Mouse (Mus musculus): Measurements from ENCODE around the gene Slc8a1.

Slc8a1 gene

DNA sequence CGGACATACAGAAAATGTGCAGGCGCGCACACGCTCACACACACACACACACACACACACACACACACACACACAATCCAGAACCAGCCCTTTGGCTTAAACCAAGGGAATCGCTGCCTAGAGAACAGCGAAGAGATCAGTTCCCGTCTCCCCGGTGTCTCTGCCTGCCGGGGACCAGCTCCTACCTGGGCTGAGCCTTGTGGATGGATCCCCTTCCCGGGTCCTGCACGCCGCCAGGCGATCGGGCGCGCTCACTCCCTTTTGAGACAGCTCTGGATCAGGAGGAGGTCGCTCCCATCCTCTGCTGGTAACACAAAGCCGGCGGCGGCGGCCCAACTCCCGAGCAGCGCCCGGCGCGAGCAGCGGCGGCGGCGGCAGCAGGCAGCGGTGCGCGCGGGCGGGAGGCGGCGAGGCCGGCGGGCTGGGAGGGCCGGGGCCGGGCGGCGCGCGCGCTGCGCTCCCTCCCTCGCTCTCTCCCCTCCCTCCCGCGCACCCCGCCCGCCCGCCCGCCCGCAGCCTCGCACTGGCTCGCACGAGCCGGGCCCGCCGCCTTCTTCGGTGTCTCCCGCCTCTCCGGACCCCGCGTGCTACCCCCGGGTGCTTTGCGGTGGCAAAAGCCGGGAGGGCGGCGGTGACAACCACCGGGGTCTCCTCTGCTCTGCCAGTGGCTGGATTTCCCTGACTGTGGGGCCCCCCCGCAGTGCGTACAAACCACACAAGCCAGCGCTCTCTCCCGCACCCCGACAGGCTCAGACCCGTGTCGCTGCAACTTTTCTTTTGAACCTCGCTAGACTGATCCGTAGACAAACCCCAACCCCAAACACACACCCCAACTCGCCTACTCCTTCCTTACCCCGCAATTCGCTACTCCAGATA is 68.1 kb downstream of the Slc8a1 start:
- DNase-seq (ENCODE audit: low read depth, low spot score): no peak

GRCm38 (mm10) chr17:81669062-81669815 is 68.9 kb downstream of the Slc8a1 start:
- DNase-seq (ENCODE audit: low read depth, low spot score): no peak

GRCm38 (mm10) chr17:81668466-81668865 is 69.7 kb downstream of the Slc8a1 start:
- no peak for DNase-seq (ENCODE audit: low read depth, low spot score)

GRCm38 (mm10) chr17:81667935-81668334 is 70.2 kb downstream of the Slc8a1 start:
- no peak for DNase-seq (ENCODE audit: low read depth, low spot score)

DNA sequence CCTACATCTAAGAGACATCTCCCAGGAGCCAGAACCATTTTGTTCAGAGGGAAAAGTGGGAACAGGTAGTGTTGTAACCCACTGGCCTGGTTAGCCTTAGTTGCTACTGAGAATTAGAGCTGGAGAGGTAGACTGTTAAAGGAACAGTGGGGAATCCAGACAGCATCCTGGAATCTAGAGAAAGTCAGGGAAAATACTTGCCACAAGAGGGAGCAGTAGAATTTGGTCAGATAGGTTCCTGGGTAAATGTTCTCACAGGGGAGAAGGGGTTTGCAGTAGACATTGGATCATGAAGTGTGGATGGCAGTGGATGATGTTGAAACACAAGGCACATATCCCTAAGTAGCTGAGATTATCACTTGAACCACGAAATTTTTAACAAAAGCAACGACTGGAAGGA is 71.6 kb downstream of the Slc8a1 start:
- DNase-seq (ENCODE audit: low read depth, low spot score): no peak

- no peak for DNase-seq (ENCODE audit: low read depth, low spot score)
Measured at GRCm38 (mm10) chr17:81664916-81665315, 73.3 kb downstream of the Slc8a1 start.

DNA sequence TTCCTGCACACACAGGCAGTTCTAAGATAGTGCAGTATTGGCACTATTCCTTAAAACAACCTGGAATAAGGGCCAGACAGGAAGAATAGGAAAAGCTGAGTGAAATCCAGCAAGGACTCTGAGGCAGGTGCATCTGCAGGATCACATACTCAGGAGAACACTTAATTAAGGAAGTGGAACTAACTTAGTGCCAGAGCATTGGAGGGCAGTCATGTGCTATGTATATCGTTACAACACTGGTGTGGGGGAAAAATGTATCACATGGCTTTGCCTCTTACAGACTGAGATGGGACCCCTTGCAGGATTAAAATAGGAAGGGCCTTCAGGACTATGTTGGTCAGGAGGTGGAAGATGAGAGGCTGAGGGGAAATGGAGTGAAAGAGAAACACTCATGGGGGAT is 80.3 kb downstream of the Slc8a1 start:
- no peak for DNase-seq (ENCODE audit: low read depth, low spot score)

DNA sequence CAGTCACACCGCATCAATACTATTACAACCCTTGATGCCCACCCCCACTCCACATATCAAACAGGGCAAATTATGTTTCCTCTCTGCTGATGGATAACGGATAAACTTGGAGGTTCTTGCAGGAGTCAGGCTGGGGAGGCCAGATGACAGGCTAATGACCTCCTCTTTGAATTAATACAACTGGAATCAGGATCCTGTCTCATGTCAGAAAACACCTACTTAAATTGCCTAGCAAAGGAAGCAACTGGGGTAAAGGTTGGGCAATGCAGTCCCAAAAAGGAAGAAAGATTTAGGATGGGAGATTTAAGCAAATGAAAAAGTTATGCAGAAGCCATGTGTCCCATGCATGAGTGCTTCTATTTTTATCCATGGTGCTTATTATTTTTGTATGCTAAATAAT is 83.6 kb downstream of the Slc8a1 start:
- no peak for DNase-seq (ENCODE audit: low read depth, low spot score)

- DNase-seq (ENCODE audit: low read depth, low spot score): no peak
Measured at GRCm38 (mm10) chr17:81652958-81653357, 85.2 kb downstream of the Slc8a1 start.

DNA sequence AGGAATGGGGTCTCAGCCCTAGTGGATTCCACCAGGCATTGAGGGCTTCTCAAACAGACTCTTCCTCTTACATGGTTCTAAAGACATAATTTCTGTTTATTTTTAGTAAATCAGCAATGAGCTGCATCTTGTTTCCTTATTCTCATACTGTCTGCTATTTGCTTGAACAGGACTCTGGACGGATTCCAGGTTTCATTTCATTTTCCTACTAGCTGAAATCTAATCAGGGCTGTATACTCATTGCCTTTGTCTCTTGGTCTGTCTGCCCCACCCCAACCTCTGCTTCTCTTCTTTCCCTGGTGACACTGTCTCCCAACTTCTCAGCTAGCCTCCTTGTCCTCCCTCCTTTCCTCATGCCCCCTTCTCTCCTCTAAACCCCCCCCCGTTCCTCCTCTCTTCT is 101.4 kb downstream of the Slc8a1 start:
- DNase-seq (ENCODE audit: low read depth, low spot score): no peak

DNA sequence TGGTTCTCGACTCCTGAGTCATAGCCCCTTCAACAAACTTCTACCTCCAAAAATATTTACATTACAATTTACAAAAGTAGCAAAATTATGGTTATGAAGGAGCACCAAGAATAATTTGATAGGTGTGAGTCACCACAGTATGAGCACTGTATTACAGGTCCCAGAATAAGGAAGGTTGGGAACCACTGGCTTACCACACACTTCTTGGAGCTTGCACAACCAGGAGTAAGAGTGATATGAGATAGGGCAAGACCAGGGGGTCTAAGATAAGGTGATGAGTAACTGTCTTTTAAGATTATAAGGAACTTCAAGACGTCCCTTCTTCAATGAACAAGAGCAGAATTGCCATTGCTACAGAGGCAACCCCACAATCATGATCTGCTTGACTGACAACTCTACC is 107.7 kb downstream of the Slc8a1 start:
- no peak for DNase-seq (ENCODE audit: low read depth, low spot score)

- no peak for DNase-seq (ENCODE audit: low read depth, low spot score)
Measured at GRCm38 (mm10) chr17:81621188-81621644, 117.0 kb downstream of the Slc8a1 start.

- DNase-seq (ENCODE audit: low read depth, low spot score): no peak
Measured at GRCm38 (mm10) chr17:81618461-81618860, 119.7 kb downstream of the Slc8a1 start.

- DNase-seq (ENCODE audit: low read depth, low spot score): no peak
Measured at GRCm38 (mm10) chr17:81616326-81616725, 121.9 kb downstream of the Slc8a1 start.

GRCm38 (mm10) chr17:81615391-81615790 is 122.8 kb downstream of the Slc8a1 start:
- no peak for DNase-seq (ENCODE audit: low read depth, low spot score)

GRCm38 (mm10) chr17:81607515-81607914 is 130.7 kb downstream of the Slc8a1 start:
- no peak for DNase-seq (ENCODE audit: low read depth, low spot score)

- DNase-seq (ENCODE audit: low read depth, low spot score): no peak
Measured at GRCm38 (mm10) chr17:81606084-81606483, 132.1 kb downstream of the Slc8a1 start.

DNA sequence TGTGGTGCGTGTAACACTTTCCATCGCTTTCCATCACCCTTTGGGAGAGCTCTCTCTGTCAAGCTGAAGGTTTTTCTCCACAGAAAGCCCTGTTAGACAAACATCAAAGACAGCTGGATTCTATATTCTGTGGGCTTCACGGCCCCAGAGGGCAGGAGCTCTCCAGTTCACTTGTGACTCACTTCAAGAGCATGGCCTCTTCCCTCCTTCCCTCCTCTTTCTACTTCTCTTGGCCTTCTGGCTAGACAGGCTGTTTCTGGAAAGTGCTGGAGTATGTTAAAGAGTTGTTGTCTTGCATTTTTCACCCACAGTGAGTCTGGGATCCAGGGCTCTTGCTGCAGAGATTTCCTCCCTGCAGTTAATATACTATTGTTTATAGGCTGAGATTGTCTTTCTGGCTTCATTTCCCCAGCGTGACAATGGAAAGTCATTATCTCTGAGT is 132.9 kb downstream of the Slc8a1 start:
- DNase-seq (ENCODE audit: low read depth, low spot score): no peak

GRCm38 (mm10) chr17:81599072-81599471 is 139.1 kb downstream of the Slc8a1 start:
- no peak for DNase-seq (ENCODE audit: low read depth, low spot score)

GRCm38 (mm10) chr17:81589791-81590190 is 148.4 kb downstream of the Slc8a1 start:
- DNase-seq (ENCODE audit: low read depth, low spot score): no peak

DNA sequence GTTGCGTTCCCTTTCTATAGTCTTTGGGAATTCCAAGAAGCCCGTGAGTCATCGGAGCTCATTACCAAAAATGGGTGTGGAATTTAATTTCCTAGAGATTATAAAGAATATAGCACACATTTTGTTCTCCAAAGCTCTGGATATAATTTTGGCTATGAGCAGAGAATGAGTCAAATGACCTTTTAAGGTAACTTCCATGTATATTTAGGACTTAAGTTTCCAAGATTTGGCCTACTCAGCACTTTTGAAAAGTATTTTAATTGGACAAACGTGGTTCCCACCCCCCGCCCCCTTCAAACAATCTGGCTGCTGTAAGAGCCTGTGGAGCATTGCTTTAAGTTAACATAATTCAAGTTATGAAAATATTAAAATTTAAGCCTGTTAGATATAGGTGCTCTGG is 151.4 kb downstream of the Slc8a1 start:
- DNase-seq (ENCODE audit: low read depth, low spot score): no peak

- DNase-seq (ENCODE audit: low read depth, low spot score): no peak
Measured at GRCm38 (mm10) chr17:81579728-81580425, 158.3 kb downstream of the Slc8a1 start.

All from A20 (cell line).